Mouse (Mus musculus): ENCODE results near the gene Top2a.

The Top2a gene

GRCm38 (mm10) chr11:99023500-99024467 lies at the start of gene Top2a:
Top2a (minus strand) TSS chr11:99024189.
- peak; percentile 90 to 95 for DNase-seq (ENCODE audit: low spot score in 2 of 2)

GRCm38 (mm10) chr11:99073781-99074180 lies 49.8 kb upstream of the Top2a start:
- no peak for DNase-seq (ENCODE audit: low spot score in 2 of 2)

GRCm38 (mm10) chr11:99071866-99072265 lies 47.9 kb upstream of the Top2a start:
- DNase-seq (ENCODE audit: low spot score in 2 of 2), result no peak

DNA sequence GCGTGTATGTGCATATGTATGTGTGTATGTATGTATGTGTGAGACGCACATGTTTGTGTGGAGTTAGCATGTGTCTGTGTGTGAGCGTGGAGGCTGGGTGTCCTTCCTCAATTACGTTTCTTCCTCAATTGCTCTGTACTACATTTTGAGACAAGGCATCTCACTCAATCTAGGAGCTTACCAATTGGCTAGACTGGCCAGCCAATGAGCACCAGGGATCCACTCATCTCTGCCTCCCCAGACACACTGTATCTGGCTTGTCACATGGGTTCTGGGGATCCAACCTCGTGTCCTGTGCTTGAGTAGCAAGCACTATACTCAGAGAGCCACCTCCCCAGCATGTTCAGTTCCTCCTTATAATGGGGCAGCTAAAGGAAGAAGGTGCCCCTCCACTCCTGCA lies 44.5 kb upstream of the Top2a start:
- DNase-seq (ENCODE audit: low spot score in 2 of 2), result no peak

GRCm38 (mm10) chr11:99067591-99067990 lies 43.6 kb upstream of the Top2a start:
- DNase-seq (ENCODE audit: low spot score in 2 of 2), result no peak

DNA sequence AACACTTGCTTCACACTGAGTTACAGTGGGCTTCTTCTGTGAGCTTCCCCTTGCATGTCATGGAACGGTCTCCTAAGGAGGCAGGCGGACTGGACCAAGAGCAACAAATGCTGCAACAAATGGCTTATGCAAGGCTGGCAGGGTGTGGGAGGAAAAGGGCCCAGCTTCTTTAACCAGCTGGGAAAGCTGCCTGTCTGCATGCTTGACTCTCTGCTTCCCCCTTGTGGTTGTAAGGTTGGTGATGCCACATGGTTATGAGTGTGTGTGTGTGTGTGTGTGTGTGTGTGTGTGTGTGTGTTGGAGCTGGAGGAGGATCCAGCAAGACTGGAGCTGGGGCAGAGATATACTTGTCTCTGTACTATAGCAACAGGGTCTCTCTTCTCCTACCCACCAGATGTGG lies 42.0 kb upstream of the Top2a start:
- peak; percentile 58 to 68 for DNase-seq (ENCODE audit: low spot score in 2 of 2)

DNA sequence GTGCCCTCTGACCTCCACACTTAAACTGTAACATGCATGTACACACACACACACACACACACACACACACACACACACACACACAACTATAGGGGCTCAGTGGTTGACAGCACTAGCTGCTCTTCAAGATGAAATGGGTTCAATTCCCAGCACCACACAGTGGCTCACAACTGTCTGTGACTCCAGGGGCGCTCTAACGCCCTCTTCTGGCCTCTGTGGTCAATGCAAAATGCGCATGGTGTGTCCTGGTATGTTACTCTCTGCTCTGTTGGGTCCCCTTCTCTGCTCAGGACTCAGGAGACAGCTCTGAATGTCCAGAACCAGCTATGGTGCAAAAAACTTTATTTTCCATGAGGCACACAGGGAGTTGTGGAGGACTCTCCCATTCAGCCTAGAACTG lies 41.4 kb upstream of the Top2a start:
- DNase-seq (ENCODE audit: low spot score in 2 of 2), result no peak

- DNase-seq (ENCODE audit: low spot score in 2 of 2), result no peak
These were observed 39.6 kb upstream of the Top2a start for GRCm38 (mm10) chr11:99063406-99064131.

- no peak for DNase-seq (ENCODE audit: low spot score in 2 of 2)
These were observed 38.7 kb upstream of the Top2a start for GRCm38 (mm10) chr11:99062661-99063060.

- DNase-seq (ENCODE audit: low spot score in 2 of 2), result no peak
These were observed 36.4 kb upstream of the Top2a start for GRCm38 (mm10) chr11:99060435-99060834.

GRCm38 (mm10) chr11:99055571-99056452 lies 31.8 kb upstream of the Top2a start:
- no peak for DNase-seq (ENCODE audit: low spot score in 2 of 2)

- DNase-seq (ENCODE audit: low spot score in 2 of 2), result no peak
These were observed 31.2 kb upstream of the Top2a start for GRCm38 (mm10) chr11:99055143-99055542.

GRCm38 (mm10) chr11:99047643-99048042 lies 23.7 kb upstream of the Top2a start:
- DNase-seq (ENCODE audit: low spot score in 2 of 2), result no peak

GRCm38 (mm10) chr11:99047120-99047519 lies 23.1 kb upstream of the Top2a start:
- no peak for DNase-seq (ENCODE audit: low spot score in 2 of 2)

DNA sequence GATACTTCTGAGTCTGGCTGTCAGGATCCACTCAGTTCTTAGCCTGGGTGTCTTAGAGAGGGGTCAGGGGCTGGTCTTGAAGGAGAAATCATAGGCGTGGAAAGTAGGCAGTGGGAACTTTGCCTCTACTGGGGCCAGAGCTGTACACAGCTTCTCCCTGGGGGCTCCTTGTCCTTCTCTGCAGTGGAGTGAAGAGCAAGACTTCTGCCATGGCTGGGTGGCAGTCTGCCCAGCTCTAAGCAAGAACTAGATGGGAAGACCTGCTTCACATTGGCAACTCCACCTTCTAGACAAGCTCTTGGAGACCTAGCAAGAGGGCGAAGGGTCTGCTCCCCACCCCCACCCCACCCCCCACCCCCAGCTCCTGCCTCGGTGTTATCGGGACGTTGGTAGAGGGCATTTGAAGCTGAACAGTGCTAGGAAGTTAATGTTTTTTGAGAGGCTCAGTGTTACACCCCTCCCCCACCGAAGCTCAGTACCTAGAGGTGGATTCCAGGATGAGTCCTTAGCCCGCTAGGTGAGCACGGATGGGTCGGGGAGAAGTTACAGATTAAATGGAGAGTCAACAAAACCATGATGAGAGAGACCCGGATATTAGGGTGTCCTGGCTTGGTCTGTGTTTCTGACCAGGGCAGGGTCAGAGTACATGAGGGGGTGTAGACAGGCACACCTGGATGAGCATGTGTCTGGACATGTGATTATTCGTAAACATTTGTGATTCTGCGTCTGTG lies 21.3 kb upstream of the Top2a start:
- DNase-seq (ENCODE audit: low spot score in 2 of 2), result no peak

DNA sequence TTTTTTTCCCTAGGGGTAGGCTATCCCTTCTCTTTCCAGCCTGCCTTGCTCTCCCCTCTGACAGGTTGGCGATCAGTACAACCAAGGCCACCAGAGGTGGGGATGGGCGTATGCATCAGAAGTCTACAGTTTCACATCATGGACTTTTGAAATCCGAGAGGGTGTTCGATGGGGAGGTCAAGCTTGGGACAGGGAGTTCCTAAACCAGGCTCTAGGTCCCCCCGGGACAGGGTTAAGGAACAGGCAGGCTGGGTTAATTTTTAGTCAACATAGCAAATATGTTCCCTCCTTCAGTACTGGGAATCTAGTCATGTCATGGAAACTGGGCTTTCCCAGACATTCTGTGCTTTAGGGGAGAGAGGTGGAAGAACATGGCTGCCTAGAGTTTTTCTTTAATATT lies 20.3 kb upstream of the Top2a start:
- DNase-seq (ENCODE audit: low spot score in 2 of 2), result no peak

- DNase-seq (ENCODE audit: low spot score in 2 of 2), result no peak
These were observed 19.6 kb upstream of the Top2a start for GRCm38 (mm10) chr11:99043632-99044031.

GRCm38 (mm10) chr11:99042834-99043431 lies 18.9 kb upstream of the Top2a start:
- DNase-seq (ENCODE audit: low spot score in 2 of 2), result peak; percentile 12 to 32

DNA sequence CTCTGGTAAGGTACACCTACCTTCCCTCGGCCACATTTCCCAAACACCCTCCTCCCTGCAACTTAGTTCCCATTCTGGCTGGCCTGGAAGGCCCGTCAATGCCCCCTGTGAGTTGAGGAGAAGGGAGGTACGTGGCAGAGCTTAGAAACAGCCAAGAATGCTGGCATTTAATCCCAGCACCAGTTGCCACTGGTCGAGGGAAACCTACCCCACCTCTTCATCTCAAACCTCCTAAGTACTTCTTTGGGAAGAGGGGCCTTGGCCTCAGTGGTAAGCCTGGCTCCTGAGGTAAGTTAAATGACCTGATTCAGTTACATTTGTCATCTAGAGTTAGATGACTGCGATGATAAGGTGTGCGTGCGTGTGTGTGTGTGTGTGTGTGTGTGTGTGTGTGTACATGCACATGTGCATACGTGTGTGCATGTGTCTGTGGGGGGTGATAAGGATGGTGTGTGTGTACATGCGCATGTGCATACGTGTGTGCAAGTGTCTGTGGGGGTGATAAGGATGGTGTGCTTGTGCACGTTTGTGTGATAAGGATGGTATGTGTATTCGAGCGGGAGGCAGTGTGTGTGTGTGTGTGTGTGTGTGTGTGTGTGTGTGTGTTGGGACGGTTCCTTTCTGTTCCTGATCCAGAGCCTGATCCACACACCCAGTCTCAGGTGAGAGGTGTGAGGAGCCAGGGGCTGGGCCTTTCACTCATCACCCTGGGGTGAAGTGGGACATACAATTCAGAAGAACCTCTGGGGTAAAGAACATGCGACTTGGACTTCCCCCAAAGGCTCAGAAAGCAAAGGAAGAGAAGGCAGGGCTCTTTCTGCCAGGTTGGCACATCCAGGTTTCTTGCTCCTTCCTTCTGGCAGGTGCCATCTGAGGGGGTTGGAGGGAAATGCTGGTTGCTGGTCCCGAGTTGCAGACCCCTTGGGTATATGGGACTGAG lies 18.1 kb upstream of the Top2a start:
- no peak for DNase-seq (ENCODE audit: low spot score in 2 of 2)

Data from spleen, postnatal 36 days (tissue).